ENCODE assay signal across 19 mouse cellular contexts in the genomic region with DNA sequence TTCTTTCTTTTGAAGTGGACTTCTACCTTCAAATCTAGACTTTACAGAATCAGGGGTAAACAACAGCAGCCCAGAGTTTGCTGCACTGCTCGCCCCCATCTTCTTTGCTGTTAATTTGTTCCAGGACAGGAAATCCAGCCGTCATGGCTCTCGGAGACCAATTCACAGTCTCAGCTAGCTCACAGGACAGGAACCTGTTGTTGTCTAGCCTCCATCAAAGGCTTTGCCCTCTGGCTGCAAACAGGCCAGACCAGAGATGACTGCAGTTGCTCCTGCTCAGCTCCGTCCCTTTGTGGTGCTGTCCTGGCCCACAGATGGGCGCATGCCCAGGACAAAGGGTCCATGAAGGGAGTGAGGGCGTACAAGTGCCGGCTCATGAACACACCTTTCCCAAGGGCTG.
A peak's percentile ranks its signal among the peaks of the same experiment; 100 is the strongest.
DNase-seq lines count a peak whose midpoint lies in the region; ATAC-seq lines count a peak whose summit lies in the region.
"Had no signal": no experiment of that assay in that cellular context is flagged by ENCODE, and none has a peak within 500 bp of the region (broad histone marks: within the 10 kb centered on the region; RNA-seq: fewer than 3 reads in every experiment).

No protein-coding gene starts in this region.

- H3K27me3 ChIP-seq in hindbrain, embryonic 10.5 days (ENCODE audit: insufficient read depth, poor library complexity, severe bottlenecking) = peaks cover 10% of the 10 kb centered on the region
- no peaks in the 10 kb centered on the region for H3K27me3 ChIP-seq in hindbrain, embryonic 14.5 days (ENCODE audit: control insufficient read depth, insufficient read depth, low read length)
- peaks cover 6% of the 10 kb centered on the region; the same call in 1 of the 2 replicates for H3K27me3 ChIP-seq in midbrain, embryonic 10.5 days (ENCODE audit: low read depth, poor library complexity, severe bottlenecking)
- H3K27me3 ChIP-seq in midbrain, embryonic 14.5 days (ENCODE audit: control insufficient read depth, insufficient read depth, low read length) = no peaks in the 10 kb centered on the region
- H3K27me3 ChIP-seq in intestine, embryonic 15.5 days (replicated peaks) = no peaks in the 10 kb centered on the region
- no peaks in the 10 kb centered on the region for H3K27me3 ChIP-seq in stomach, embryonic 15.5 days (replicated peaks)
- no peaks in the 10 kb centered on the region for H3K27me3 ChIP-seq in liver, embryonic 12.5 days (replicated peaks)
- H3K27me3 ChIP-seq: heart, embryonic 13.5 days; liver, embryonic 15.5 days had no signal

- H3K4me3 ChIP-seq in hindbrain, embryonic 10.5 days = no peak overlapping the region
- H3K4me3 ChIP-seq in hindbrain, embryonic 14.5 days (replicated peaks; ENCODE audit: low read length) = no peak overlapping the region
- no peak overlapping the region for H3K4me3 ChIP-seq in midbrain, embryonic 10.5 days
- H3K4me3 ChIP-seq in midbrain, embryonic 14.5 days (replicated peaks; ENCODE audit: low read depth, low read length) = no peak overlapping the region
- no peak overlapping the region for H3K4me3 ChIP-seq in intestine, embryonic 15.5 days (replicated peaks)
- no peak overlapping the region for H3K4me3 ChIP-seq in stomach, embryonic 15.5 days (replicated peaks)
- no peak overlapping the region for H3K4me3 ChIP-seq in liver, embryonic 12.5 days
- H3K4me3 ChIP-seq: erythroblast, embryonic 14.5 days; heart, embryonic 13.5 days; liver, embryonic 15.5 days; midbrain, embryonic 12.5 days had no signal

- peak overlapping the region; percentile 81 for H3K27ac ChIP-seq in hindbrain, embryonic 10.5 days
- H3K27ac ChIP-seq in hindbrain, embryonic 14.5 days = no peak overlapping the region
- peak overlapping the region; percentile 46 for H3K27ac ChIP-seq in midbrain, embryonic 10.5 days (replicated peaks)
- H3K27ac ChIP-seq in midbrain, embryonic 14.5 days (replicated peaks; ENCODE audit: low read depth, low read length) = no peak overlapping the region
- H3K27ac ChIP-seq in intestine, embryonic 15.5 days = peak overlapping the region; percentile 80
- peak overlapping the region; percentile 86 for H3K27ac ChIP-seq in stomach, embryonic 15.5 days
- H3K27ac ChIP-seq in liver, embryonic 12.5 days = no peak overlapping the region
- H3K27ac ChIP-seq: liver, embryonic 15.5 days; macrophage; midbrain, embryonic 12.5 days had no signal

- 46% methylated on average over 7 of the region's 7 CpGs for WGBS in hindbrain, embryonic 10.5 days
- 57% methylated on average over 7 of the region's 7 CpGs for WGBS in hindbrain, embryonic 14.5 days
- 72% methylated on average over 7 of the region's 7 CpGs for WGBS in midbrain, embryonic 10.5 days
- 57% methylated on average over 7 of the region's 7 CpGs for WGBS in midbrain, embryonic 14.5 days
- WGBS in intestine, embryonic 15.5 days = 67% methylated on average over 7 of the region's 7 CpGs
- WGBS in stomach, embryonic 15.5 days = 71% methylated on average over 7 of the region's 7 CpGs
- 65% methylated on average over 7 of the region's 7 CpGs for WGBS in liver, embryonic 12.5 days (ENCODE audit: insufficient replicate concordance)

- no peak for ATAC-seq in hindbrain, embryonic 14.5 days (ENCODE audit: low FRiP score)
- no peak for ATAC-seq in midbrain, embryonic 14.5 days (ENCODE audit: low FRiP score, low TSS enrichment)
- ATAC-seq in intestine, embryonic 15.5 days = no peak
- ATAC-seq in stomach, embryonic 15.5 days (ENCODE audit: insufficient read depth, low FRiP score, low read depth) = no peak
- no peak for ATAC-seq in liver, embryonic 12.5 days

- no peak overlapping the region for H3K9ac ChIP-seq in hindbrain, embryonic 14.5 days
- no peak overlapping the region for H3K9ac ChIP-seq in midbrain, embryonic 14.5 days (replicated peaks; ENCODE audit: low read length)
- H3K9ac ChIP-seq in intestine, embryonic 15.5 days = no peak overlapping the region
- H3K9ac ChIP-seq in stomach, embryonic 15.5 days = no peak overlapping the region
- H3K9ac ChIP-seq in liver, embryonic 12.5 days = no peak overlapping the region
- H3K9ac ChIP-seq: heart, embryonic 13.5 days; liver, embryonic 15.5 days; midbrain, embryonic 12.5 days had no signal

- H3K4me2 ChIP-seq in hindbrain, embryonic 14.5 days (replicated peaks) = no peak overlapping the region
- H3K4me2 ChIP-seq in midbrain, embryonic 14.5 days (ENCODE audit: low read length) = no peak overlapping the region
- H3K4me2 ChIP-seq in intestine, embryonic 15.5 days (replicated peaks) = no peak overlapping the region
- no peak overlapping the region for H3K4me2 ChIP-seq in stomach, embryonic 15.5 days
- no peak overlapping the region for H3K4me2 ChIP-seq in liver, embryonic 12.5 days
- H3K4me2 ChIP-seq: heart, embryonic 13.5 days; liver, embryonic 15.5 days; midbrain, embryonic 12.5 days had no signal

- H3K36me3 ChIP-seq in hindbrain, embryonic 10.5 days = no peaks in the 10 kb centered on the region
- H3K36me3 ChIP-seq in hindbrain, embryonic 14.5 days (replicated peaks; ENCODE audit: control insufficient read depth, insufficient read depth) = no peaks in the 10 kb centered on the region
- H3K36me3 ChIP-seq in midbrain, embryonic 10.5 days = no peaks in the 10 kb centered on the region
- H3K36me3 ChIP-seq in midbrain, embryonic 14.5 days (ENCODE audit: control insufficient read depth, insufficient read depth, low read length) = no peaks in the 10 kb centered on the region
- no peaks in the 10 kb centered on the region for H3K36me3 ChIP-seq in intestine, embryonic 15.5 days
- no peaks in the 10 kb centered on the region for H3K36me3 ChIP-seq in stomach, embryonic 15.5 days
- no peaks in the 10 kb centered on the region for H3K36me3 ChIP-seq in liver, embryonic 12.5 days
- H3K36me3 ChIP-seq: heart, embryonic 13.5 days; liver, embryonic 15.5 days; midbrain, embryonic 12.5 days had no signal

- H3K4me1 ChIP-seq in hindbrain, embryonic 10.5 days (replicated peaks) = peaks cover 33% of the 10 kb centered on the region
- H3K4me1 ChIP-seq in hindbrain, embryonic 14.5 days (replicated peaks; ENCODE audit: control insufficient read depth, insufficient read depth, low read length) = 0 out of 2 replicates have a peak, but pooled peaks cover 3% of the 10 kb centered on the region
- H3K4me1 ChIP-seq in midbrain, embryonic 10.5 days = peaks cover 11% of the 10 kb centered on the region
- no peaks in the 10 kb centered on the region for H3K4me1 ChIP-seq in midbrain, embryonic 14.5 days (ENCODE audit: control insufficient read depth, insufficient read depth, low read length)
- H3K4me1 ChIP-seq in intestine, embryonic 15.5 days (replicated peaks) = peaks cover 30% of the 10 kb centered on the region
- H3K4me1 ChIP-seq in stomach, embryonic 15.5 days = peaks cover 34% of the 10 kb centered on the region
- no peaks in the 10 kb centered on the region for H3K4me1 ChIP-seq in liver, embryonic 12.5 days
- H3K4me1 ChIP-seq: liver, embryonic 15.5 days had no signal

- DNase-seq in hindbrain, embryonic 10.5 days (ENCODE audit: low spot score) = peak; percentile 34
- DNase-seq in hindbrain, embryonic 14.5 days (ENCODE audit: low spot score) = no peak
- DNase-seq in midbrain, embryonic 10.5 days (ENCODE audit: low spot score) = no peak
- no peak for DNase-seq in midbrain, embryonic 14.5 days
- no peak for DNase-seq in adrenal gland, postnatal 14 days
- DNase-seq: adrenal gland, adult 8-10 months; B cell, adult 2 months; cerebellum, adult 11-12 months; cerebellum, postnatal 36 days; heart, postnatal 4 days; kidney, adult 11 months had no signal

- H3K9me3 ChIP-seq in hindbrain, embryonic 10.5 days = peaks cover 5% of the 10 kb centered on the region; the same call in 1 of the 2 replicates
- H3K9me3 ChIP-seq in hindbrain, embryonic 14.5 days (ENCODE audit: control insufficient read depth, low read length) = no peaks in the 10 kb centered on the region
- peaks cover 3% of the 10 kb centered on the region; the same call in 1 of the 2 replicates for H3K9me3 ChIP-seq in midbrain, embryonic 10.5 days (replicated peaks)
- no peaks in the 10 kb centered on the region for H3K9me3 ChIP-seq in midbrain, embryonic 14.5 days (ENCODE audit: control insufficient read depth, low read length)
- H3K9me3 ChIP-seq in intestine, embryonic 15.5 days = no peaks in the 10 kb centered on the region
- no peaks in the 10 kb centered on the region for H3K9me3 ChIP-seq in stomach, embryonic 15.5 days
- no peaks in the 10 kb centered on the region for H3K9me3 ChIP-seq in liver, embryonic 12.5 days (replicated peaks)
- H3K9me3 ChIP-seq: liver, embryonic 15.5 days; midbrain, embryonic 12.5 days had no signal

Comparison
In these comparisons a context has a peak if more than half of its experiments do, and no peak if none do; other contexts are left out.
1. H3K27ac ChIP-seq: peak in hindbrain, embryonic 10.5 days (single experiment), midbrain, embryonic 10.5 days (single experiment), intestine, embryonic 15.5 days (single experiment) and stomach, embryonic 15.5 days (single experiment); none in hindbrain, embryonic 14.5 days (single experiment), midbrain, embryonic 14.5 days (single experiment) and liver, embryonic 12.5 days (single experiment).